Mouse (Mus musculus) spleen, adult 2 months (tissue): Measurements from ENCODE around the gene Gm20458. TPM values are rescaled to one million over a fixed set of nuclear protein-coding genes. Genes with fewer than 3 reads are reported as not detected.

Experiments
- DNase-seq, 2 experiments: peaks; one replicate each; pipeline versions ENCODE4 v3.0.0 to v3.0.0-alpha.2; 2012 to 2021; ENCODE audit warnings: low spot score in 2 of 2, low read depth in 1 of 2
- H3K27ac ChIP-seq: fragments of 200-500 bp; 2 replicates; pipeline ENCODE4 v1.5.1; 2012; ENCODE audit warnings: low read length, inconsistent platforms; ENCODE audit not compliant: insufficient read depth
- H3K27me3 ChIP-seq: fragments of 200-500 bp; 2 replicates; pipeline ENCODE4 v1.6.1; 2012; ENCODE audit warnings: mild to moderate bottlenecking, moderate library complexity, low read length, inconsistent platforms; ENCODE audit not compliant: control insufficient read depth, insufficient read depth
- H3K36me3 ChIP-seq: fragments of 200-500 bp; 2 replicates; pipeline ENCODE4 v1.6.1; 2012; ENCODE audit warnings: mild to moderate bottlenecking, low read length, inconsistent platforms; ENCODE audit not compliant: control insufficient read depth, insufficient read depth
- H3K4me1 ChIP-seq: fragments of 200-500 bp; 2 replicates; pipeline ENCODE4 v1.6.1; 2011; ENCODE audit warnings: inconsistent platforms; ENCODE audit not compliant: control insufficient read depth, insufficient read depth, insufficient read length
- H3K4me3 ChIP-seq: fragments of 200-500 bp; 2 replicates; pipeline ENCODE4 v1.5.1; 2011; ENCODE audit warnings: mild to moderate bottlenecking, inconsistent platforms; ENCODE audit not compliant: insufficient read depth, insufficient read length; ENCODE audit errors: extremely low read depth
- CTCF ChIP-seq: fragments of 200-500 bp; IDR thresholded peaks from 2 replicates; pipeline ENCODE4 v1.5.1; 2011; ENCODE audit warnings: mild to moderate bottlenecking, inconsistent platforms; ENCODE audit not compliant: insufficient read depth, insufficient read length, insufficient replicate concordance; ENCODE audit errors: extremely low read depth
- POLR2A ChIP-seq: fragments of 200-500 bp; IDR thresholded peaks from 2 replicates; pipeline ENCODE4 v1.6.1; 2011; ENCODE audit warnings: low read depth, low read length, inconsistent platforms
- WGBS: fragments of 180-500 bp; shearing (Covaris S2); methylation state at CpG from one replicate; pipeline ENCODE4 v1.1.7; 2018; 5-methylcytosine and 5-hydroxymethylcytosine counted together
- polyA plus RNA-seq: library from polyadenylated mRNA; depleted of rRNA; stranded (reverse); fragments of >200 nt; gene quantifications from 2 replicates; pipeline ENCODE4 v1.2.3, GENCODE M21; 2012

Gm20458 gene
- polyA plus RNA-seq, 1 experiment = 17.2 TPM

- no peaks in the 10 kb centered on the region for H3K4me1 ChIP-seq
- no peak for TF ChIP-seq CTCF
- TF ChIP-seq POLR2A = no peak
- no peak overlapping the region for H3K27ac ChIP-seq
- H3K27me3 ChIP-seq = no peaks in the 10 kb centered on the region
- DNase-seq = no peak
- no peak overlapping the region for H3K4me3 ChIP-seq
- H3K36me3 ChIP-seq = peaks cover 12% of the 10 kb centered on the region
- 5% methylated on average over 1 of the region's 1 CpGs for WGBS
Observed at GRCm38 (mm10) chr2:164496331-164496730, 35.6 kb downstream of the Gm20458 start.

GRCm38 (mm10) chr2:164496847-164497690 lies 36.3 kb downstream of the Gm20458 start, which contains the start of gene Pigt:
Gene Pigt, plus strand, starts transcription at chr2:164497520.
- Histone ChIP-seq H3K4me3 (peak within 1 kb of the TSS; percentile 94), H3K27me3 (no peaks in the 10 kb centered on the region), H3K4me1 (no peaks in the 10 kb centered on the region), H3K36me3 (peaks cover 18% of the 10 kb centered on the region), H3K27ac (peak within 1 kb of the TSS; percentile 78)
- 5% methylated on average over 43 of the region's 43 CpGs for WGBS
- TF ChIP-seq POLR2A (peak; percentile 88), CTCF (no peak)
- peak; percentile 59 to 86 for DNase-seq

- Histone ChIP-seq H3K36me3 (peaks cover 24% of the 10 kb centered on the region), H3K27me3 (no peaks in the 10 kb centered on the region), H3K27ac (peak overlapping the region; percentile 48; the same call in 1 of the 2 replicates), H3K4me1 (no peaks in the 10 kb centered on the region), H3K4me3 (peak overlapping the region; percentile 94)
- WGBS = 7% methylated on average over 21 of the region's 21 CpGs
- no peak for DNase-seq
- no peak for TF ChIP-seq POLR2A
- TF ChIP-seq CTCF = no peak
Observed at GRCm38 (mm10) chr2:164497691-164498268, 37.0 kb downstream of the Gm20458 start.

DNA sequence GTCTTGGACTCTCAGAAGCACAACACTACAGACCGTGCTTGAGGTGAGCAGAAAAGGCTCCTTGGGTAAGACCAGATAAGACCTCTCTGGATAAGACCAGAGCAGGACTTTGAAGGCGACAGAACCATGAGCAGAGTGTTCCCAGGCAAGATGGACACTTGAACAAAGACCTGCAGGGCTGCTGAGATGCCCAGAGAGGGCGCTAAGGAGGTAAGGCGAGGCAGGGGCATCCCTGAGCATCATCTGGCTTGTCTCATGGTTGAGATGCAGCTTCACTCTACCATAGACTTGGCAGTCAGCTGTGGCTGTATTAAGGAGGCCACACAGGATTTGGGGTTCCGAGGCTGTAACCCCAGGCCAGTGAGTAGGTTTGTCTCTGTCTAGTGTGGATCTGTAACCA lies 38.5 kb downstream of the Gm20458 start:
- DNase-seq = no peak
- H3K27ac ChIP-seq = no peak overlapping the region
- no peaks in the 10 kb centered on the region for H3K27me3 ChIP-seq
- no peak for TF ChIP-seq CTCF
- TF ChIP-seq POLR2A = no peak
- no peaks in the 10 kb centered on the region for H3K4me1 ChIP-seq
- H3K4me3 ChIP-seq = no peak overlapping the region
- 85% methylated on average over 5 of the region's 5 CpGs for WGBS
- peaks cover 33% of the 10 kb centered on the region for H3K36me3 ChIP-seq

GRCm38 (mm10) chr2:164500511-164500910 lies 39.7 kb downstream of the Gm20458 start:
- Histone ChIP-seq H3K4me3 (no peak overlapping the region), H3K36me3 (peaks cover 40% of the 10 kb centered on the region), H3K27me3 (no peaks in the 10 kb centered on the region), H3K4me1 (no peaks in the 10 kb centered on the region), H3K27ac (no peak overlapping the region)
- no peak for DNase-seq
- WGBS = 92% methylated on average over 7 of the region's 7 CpGs
- TF ChIP-seq POLR2A (no peak), CTCF (no peak)

DNA sequence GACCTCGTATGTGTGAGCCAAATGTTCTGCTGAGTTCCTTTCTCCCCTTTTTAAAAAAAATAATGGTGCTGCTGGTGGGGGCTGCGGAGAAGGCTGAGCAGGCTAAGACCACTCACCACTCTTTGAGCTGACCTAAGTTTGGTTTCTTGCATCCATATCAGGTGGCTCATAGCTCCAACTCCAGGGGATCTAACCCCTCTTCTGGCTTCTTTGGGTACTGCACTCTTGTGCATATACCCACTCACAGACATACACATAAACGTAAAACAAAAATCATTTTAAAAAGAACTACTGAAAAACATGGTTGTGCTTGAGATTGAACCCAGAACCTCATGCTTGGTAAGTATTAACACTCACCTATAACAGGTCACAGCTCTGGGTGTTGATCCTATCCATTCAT lies 44.2 kb downstream of the Gm20458 start:
- Histone ChIP-seq H3K4me3 (no peak overlapping the region), H3K4me1 (no peaks in the 10 kb centered on the region), H3K27ac (no peak overlapping the region), H3K27me3 (no peaks in the 10 kb centered on the region), H3K36me3 (peaks cover 43% of the 10 kb centered on the region)
- 93% methylated on average over 3 of the region's 3 CpGs for WGBS
- no peak for DNase-seq
- no peak for TF ChIP-seq CTCF
- no peak for TF ChIP-seq POLR2A

DNA sequence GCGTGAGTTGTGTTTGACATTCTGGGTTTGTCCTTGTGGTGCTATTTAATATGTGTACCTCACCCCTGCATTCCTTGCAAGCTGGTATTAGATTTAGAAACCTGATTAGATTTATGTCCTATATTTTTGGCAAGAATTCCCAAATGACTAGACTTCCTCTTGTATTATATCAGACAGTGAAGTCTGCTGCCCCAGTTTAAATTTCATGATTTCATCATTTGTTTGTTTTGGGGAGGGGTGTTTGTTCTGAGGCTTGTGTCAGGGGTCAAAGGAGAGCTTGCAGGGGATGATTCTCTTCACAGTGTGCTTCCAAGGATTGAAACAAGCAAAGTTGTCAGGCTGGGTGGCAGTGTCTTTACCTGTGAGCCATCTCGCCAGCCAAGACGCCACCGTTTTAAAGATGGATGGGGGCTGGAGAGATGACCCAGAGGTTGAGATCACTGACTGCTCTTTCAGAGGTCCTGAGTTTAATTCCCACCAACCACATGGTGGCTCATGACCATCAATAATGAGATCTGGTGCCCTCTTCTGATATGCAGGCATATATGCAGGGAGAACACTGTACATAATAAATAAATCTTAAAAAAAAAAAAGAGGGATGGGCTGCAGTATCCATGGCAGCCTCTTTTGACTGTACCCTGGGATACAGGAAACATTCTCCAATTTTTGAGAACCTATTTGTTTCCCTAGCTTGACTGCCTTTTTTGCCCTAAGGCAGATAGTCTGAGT lies 45.0 kb downstream of the Gm20458 start:
- no peaks in the 10 kb centered on the region for H3K27me3 ChIP-seq
- 97% methylated on average over 4 of the region's 4 CpGs for WGBS
- H3K4me3 ChIP-seq = no peak overlapping the region
- H3K36me3 ChIP-seq = peaks cover 37% of the 10 kb centered on the region
- H3K4me1 ChIP-seq = no peaks in the 10 kb centered on the region
- TF ChIP-seq CTCF (no peak), POLR2A (no peak)
- no peak overlapping the region for H3K27ac ChIP-seq
- no peak for DNase-seq
